Mouse (Mus musculus) embryo, embryonic 11 days (tissue): ENCODE results near the gene Stk16.
"Not testable (repeated sequence)": the region's sequence is repeated elsewhere in the genome, so short reads cannot be mapped to it uniquely, and the experiment has no call there.

Experiments used
- DNase-seq: peaks from one replicate; pipeline ENCODE4 v3.0.0-alpha.2; 2015

Gene Stk16

DNA sequence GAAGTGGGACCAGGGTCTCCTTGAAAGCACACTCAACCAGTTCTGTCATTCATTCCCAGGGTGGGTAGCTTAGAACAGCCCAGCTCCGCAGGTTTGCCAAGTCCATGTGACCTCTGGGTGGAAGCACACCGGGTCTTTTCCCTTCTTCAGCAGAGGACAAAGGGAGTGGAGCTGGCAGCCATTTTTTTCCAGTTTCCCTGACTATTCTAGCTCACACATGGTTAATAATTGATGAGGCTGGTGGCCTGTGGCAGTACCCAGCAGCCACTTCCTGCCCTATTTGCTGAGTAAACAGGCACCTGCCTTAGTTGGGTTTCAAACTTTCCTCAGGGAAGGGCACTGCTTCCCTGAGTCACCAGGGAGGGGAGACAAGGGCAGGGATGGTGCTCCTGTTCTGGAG lies 3.8 kb downstream of the Stk16 start:
- no peak for DNase-seq

DNA sequence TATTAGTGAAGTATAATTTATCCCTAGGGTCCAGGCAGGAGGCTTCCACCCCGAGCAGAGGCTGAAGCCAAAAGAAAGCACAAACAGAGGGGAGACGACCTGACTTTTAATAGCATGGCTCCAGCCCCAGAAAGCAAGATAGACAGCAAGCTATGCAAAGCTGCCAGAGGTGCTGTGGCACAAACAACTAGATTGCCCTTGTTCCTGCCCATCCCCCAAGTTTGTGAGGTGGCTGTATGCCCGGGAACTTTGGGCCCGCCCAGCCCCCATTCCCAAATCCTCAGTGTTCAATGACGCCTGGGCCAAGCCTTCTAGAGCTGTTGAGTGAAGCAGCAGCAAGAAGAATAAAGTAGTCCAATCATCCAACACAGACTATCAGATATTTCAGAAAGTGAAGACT lies 4.2 kb downstream of the Stk16 start:
- no peak for DNase-seq

- DNase-seq = no peak
These were observed 5.1 kb downstream of the Stk16 start for GRCm38 (mm10) chr1:75215785-75216184.

GRCm38 (mm10) chr1:75216797-75217585 lies 6.4 kb downstream of the Stk16 start:
- DNase-seq = no peak

DNA sequence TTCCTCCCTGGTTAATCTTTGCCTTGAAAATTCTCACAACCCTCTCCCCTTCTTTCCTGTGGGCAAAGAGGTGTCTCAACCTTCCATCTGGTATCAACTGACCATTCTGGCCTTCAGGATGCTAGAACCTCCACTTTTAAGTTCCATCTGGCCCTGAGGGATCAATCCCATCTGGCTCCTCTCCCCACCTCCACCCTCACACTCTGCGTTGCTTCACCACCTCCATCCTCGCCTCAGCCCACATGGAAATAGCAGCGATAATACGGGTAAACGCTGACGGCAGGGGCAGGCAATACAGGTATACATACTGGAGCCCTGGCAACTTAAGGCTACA lies 7.2 kb downstream of the Stk16 start:
- no peak for DNase-seq

GRCm38 (mm10) chr1:75218227-75219001 lies 7.8 kb downstream of the Stk16 start:
- peak; percentile 25 for DNase-seq

- DNase-seq = peak; percentile 85
These were observed 8.4 kb downstream of the Stk16 start for GRCm38 (mm10) chr1:75219078-75219477.

DNA sequence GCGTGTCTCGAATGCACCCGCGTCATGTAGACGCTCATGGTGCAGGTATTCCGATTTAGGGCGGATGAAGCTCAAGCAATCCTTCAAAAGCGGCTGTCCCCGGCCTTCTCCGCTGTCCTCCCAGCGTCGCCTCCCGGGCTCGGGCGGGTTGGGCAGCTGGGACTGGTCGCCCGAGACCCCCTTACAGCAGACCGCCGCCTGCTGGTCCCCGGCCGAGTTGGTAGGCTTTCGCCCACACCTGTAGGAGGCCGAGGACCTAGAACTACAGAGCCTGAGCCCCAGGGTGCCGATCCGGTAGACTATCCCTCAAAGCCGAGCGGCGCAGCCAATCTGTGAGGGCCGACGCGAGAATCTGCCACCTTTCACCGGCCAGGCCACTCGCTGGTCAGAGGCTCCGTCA lies 8.9 kb downstream of the Stk16 start, which contains the start of gene Tuba4a:
Gene Tuba4a, minus strand, starts transcription at position 335 of the 400 bp plus-strand sequence.
- peak; percentile 58 for DNase-seq

- DNase-seq = no peak
These were observed 10.9 kb downstream of the Stk16 start for GRCm38 (mm10) chr1:75221538-75221937.

DNA sequence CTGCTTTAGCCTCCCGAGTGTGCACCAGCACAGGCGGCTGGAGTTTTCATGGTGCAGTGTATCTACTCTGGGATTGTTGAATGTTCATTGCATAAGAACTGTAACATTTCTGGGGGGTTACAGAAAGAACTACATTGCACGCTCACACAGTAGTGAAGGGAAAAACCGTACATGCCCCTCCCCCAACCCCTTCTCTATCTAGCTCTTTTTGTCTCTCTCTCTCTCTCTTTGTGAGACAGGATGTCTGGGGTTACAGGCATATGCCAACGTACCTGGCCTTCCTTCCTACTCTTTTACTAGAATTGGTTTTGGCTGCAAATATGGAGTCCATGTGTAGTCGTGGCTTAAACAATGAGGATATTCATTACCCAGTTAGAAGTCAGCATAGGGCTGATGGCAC lies 12.3 kb downstream of the Stk16 start:
- DNase-seq = no peak

DNA sequence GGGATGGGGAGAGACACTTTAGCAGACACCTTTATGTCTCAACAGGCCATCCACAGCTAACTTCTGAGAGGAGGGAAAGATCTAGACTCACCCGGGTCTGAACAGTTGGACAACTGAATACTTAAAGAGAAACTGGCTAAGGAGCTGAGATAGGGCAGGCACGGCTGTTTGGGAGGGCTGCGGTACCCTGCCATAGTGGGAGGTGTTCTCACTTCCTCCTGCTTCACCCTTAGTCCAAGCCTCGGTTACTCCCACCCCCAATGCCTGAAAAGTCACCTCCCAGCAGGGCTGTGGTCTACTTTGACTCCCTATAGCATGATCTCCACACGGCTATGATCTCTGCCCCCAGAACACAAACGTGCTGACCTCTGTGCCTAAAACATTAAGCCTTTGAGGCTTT lies 12.9 kb downstream of the Stk16 start:
- no peak for DNase-seq

DNA sequence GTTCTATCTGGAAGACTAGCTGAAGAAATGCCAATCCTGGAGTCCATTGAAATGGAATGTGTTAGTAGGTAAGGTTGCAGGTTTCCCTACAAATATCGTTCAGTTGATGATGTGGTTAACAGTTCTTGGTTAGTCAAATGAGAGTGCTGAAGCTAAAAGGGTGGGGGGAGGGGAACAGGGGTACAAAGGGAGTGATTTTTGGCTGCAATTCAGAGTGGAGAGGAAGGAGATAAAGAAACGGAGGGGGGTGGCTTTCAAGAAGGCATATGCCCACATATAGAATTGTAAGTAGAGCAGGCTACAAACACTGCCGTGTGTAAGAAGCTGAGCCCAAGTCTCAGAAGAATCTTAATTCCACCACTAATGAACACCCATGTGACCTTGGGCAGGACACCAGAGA lies 14.8 kb downstream of the Stk16 start:
- no peak for DNase-seq

- no peak for DNase-seq
These were observed 15.5 kb downstream of the Stk16 start for GRCm38 (mm10) chr1:75226138-75226537.

GRCm38 (mm10) chr1:75227653-75228052 lies 17.0 kb downstream of the Stk16 start:
- DNase-seq = no peak

GRCm38 (mm10) chr1:75229158-75229557 lies 18.5 kb downstream of the Stk16 start:
- DNase-seq = no peak

DNA sequence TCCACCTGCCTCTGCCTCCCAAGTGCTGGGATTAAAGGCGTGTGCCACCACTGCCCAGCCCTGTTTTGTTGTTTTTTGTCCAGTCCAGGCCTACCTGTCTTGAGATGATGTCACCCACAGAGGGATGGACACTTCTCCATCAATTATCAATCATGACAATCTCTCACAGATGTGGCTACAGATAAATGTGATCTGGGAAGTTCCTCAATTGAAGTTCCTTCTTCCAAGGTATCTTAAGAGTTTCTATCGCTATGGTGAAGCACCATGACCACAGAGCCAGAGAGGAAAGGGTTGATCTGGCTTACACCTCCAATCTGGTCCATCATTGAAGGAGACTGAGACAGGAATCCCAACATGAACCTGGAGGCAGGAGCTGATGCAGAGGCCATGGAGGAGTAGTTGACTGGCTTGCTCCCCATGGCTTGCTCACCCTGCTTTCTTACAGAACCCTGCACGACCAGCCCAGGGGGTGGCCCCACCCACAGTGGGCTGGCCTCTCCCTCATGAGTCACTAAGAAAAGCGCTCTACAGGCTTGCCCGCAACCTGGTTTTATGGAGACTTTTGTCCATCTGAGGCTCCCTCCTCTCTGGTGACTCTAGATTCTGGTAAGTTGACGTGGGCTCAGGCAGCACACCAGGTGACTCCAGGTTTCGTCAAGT lies 19.8 kb downstream of the Stk16 start:
- DNase-seq = no peak

DNA sequence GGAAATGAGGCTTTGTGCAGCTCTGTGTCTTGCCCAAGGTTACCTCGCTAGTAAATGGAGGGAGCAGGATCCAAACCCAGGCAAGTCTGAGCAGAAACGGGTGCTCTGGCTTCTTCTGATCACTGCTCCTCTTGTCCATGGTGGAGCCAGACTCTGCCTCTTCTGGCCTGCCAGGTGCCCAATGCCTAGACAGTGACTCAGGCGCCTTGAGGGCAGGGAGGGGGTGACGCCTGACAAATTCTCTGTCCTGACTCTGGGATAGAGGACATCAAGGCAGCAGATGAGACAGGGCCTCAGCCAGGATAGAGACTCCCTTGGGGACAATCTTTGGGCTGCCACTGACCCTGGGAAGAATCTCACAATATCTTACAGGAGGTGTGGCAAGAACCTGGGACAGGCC lies 20.6 kb downstream of the Stk16 start:
- no peak for DNase-seq

DNA sequence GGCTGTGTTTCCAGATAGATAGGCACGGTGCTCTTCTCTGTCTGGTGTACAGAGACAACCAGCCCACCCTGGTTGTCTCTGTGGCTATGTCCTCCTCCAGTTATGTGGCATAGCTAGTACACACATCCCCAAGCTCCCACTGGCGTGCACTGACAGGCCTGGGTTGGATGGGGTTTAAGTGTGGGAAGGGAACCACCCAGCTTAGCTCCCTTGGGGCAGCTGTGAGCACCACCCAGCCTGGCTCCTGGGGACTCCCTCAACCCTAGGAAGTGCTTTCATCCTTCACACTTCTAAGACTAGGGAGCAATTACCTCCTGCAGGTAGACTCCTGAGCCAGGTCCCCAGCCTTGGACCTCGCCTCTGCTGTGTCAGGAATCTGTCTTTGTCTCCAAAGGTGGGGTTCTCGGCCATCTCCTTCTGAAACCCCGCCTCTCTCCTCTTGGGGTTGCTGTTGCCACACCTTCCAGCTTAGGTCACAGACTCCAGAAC lies 21.1 kb downstream of the Stk16 start, which contains the start of gene A630095N17Rik:
Gene A630095N17Rik, minus strand, starts transcription at position 439 of the 489 bp plus-strand sequence.
- no peak for DNase-seq

DNA sequence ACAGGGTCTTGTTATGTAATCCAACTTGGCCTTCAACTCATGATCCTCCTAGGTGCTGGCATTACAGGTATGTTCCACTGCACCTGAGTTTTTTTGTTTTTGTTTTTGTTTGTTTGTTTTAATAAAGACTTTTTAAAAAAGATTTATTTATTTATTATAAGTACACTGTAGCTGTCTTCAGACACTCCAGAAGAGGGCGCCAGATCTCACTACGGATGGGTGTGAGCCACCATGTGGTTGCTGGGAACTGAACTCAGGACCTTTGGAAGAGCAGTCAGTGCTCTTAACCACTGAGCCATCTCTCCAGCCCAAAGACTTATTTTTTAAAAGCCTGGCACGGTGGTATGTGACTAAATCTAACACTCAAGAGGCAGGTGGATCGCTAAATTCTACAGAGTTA lies 21.9 kb downstream of the Stk16 start:
- DNase-seq = not testable (repeated sequence)

DNA sequence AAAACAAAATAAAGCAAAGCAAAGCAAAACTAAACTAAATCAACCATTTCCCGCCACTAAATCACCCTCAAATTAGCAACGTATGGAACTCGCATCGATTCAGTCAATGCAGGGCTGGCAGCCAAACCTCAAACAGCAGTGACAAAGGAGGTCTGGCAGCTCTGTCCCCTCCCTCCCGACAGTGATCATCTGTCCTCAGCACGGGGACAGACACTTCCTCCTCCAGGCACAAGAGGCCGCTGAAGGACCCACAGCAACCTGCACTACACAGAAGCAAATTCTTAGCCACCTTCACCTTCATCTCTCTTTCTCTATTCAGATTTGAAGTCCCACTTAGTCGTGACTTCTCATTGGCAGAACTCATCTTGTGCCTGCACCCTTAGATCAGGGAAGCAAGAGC lies 24.0 kb downstream of the Stk16 start:
- DNase-seq = peak; percentile 74

DNA sequence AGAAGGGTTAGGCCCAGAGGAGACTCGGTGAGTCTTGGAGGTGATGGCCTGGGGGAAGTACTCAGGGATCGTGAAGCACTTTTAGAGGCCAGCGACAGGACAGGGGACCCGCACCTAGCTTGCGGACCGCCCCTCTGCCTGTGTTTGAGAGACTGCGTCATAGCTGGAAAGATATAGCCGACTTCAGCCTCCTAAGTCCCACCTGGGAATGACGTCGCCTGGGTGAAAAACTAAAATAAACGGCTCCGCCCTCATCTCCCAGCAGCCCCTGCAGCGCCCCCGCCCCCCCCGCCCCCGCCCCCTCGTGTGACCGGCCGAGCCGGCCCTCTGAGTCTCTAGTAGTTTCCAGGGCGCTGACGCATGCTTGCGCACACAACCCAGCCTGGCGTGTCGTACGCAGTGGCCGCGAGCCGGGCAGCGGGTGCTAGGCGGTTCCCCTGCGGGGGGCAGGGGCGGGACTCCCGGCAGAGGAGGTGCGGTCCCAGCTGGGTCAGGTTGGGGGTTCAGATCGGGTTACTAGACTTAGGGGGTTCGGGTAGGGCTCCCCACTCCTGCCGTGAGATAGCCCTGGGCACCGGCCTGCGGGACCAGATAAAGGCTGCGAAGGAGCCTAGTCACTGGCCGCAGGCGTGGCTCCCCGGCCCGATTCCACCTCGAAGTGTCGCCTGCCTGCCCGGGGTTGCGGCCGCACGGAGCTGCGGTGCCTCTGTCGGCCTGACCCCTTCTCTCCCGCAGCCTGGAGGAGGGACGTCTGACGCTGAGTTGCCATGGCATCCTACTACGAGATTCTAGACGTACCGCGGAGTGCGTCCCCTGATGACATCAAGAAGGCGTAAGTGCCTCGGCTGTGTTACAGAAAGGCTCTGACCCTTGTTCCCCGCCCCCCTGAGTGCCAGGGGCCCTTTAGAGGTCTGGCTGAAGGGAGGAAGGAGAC lies 25.7 kb downstream of the Stk16 start, which contains the start of gene Dnajb2:
Gene Dnajb2, plus strand, starts transcription at position 290 of the 934 bp plus-strand sequence.
- peak; percentile 89 for DNase-seq

DNA sequence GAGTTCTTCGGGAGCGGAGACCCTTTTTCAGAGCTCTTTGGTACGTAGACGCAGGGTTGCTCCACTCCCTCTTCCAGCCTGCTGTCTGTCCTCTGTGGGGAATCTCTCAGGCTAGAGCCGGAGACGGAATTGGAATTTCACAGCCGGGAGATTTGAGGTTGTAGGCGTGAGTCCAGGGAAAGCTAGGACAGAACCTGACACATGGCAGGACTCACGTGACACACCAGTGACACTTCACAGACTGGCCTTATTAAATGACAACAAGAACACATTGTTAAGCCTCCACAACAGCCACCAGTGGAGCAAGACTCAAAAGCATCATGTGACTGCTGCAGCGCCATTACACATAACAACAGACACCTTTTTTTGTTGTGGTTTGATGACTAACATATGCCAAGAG lies 29.0 kb downstream of the Stk16 start:
- DNase-seq = no peak
